In the genomic region with DNA sequence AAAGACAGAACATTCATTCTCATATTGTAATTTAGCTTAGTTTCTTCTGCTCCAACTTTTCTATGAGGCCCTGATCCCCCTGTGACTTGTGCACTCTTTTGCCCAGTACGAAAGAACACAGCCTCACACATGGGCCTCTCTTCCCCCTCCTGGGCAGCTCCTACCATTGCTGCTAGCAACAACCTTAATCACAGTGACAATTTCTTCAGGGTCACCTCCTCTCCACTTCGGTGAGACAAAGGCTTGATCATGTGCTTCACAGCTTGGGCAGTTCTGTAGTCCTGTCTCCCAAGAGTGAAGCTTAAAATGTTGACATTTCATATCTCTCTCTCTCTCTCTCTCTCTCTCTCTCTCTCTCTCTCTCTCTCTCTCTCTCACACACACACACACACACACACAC, we compare ENCODE assay signal across 13 mouse cellular contexts.
"Had no signal": no experiment of that assay in that cellular context is flagged by ENCODE, and none has a peak within 500 bp of the region (broad histone marks: within the 10 kb centered on the region; RNA-seq: fewer than 3 reads in every experiment).

No protein-coding gene starts in this region.

- DNase-seq: liver, embryonic 13.5 days; liver, postnatal 0 days; lung, adult 2 months; lung, postnatal 14 days; lung, postnatal 36 days; midbrain, embryonic 14.5 days; right cerebral cortex, adult 18-20 months; right cerebral cortex, postnatal 25 days; right cerebral cortex, postnatal 4 days; spleen, adult 18-20 months; thymus, adult 18-20 months; thymus, postnatal 14 days; thymus, postnatal 36 days had no signal
